Mouse (Mus musculus): ENCODE measurements around the gene Pard3.

DNA sequence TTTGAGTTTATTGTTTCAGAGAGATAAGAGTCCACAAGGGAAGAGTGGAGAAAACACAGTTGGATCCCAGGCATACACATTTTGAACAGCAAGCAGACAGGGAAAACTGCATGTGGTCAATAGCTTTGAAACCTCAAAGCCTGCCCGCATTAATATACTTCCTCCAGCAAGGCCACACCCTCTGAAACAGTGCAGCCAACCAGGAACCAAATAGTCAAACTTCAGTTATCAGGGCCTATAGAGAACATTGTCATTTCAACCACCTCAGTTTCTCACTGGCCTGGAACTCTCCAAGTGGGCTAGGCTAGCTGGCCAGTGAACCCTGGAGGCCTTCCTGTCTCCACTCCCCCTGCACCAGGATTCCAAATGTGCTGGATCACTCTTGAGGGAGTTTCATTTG is 442.6 kb downstream of the Pard3 start:
- TF ChIP-seq CTCF (IDR thresholded peaks at IDR 0.05; ENCODE audit: low read depth) (no peak), EP300 (optimal IDR thresholded peaks at IDR 0.05) (no peak)

All from stomach, postnatal 0 days (tissue).